Mouse (Mus musculus) layer of hippocampus, adult 9-10 months (tissue): Measurements from ENCODE around the gene Chchd5.

ENCODE experiments used
- DNase-seq: peaks from one replicate; pipeline ENCODE4 v3.0.0; 2022; ENCODE audit warnings: low spot score

Chchd5 gene

GRCm38 (mm10) chr2:129129412-129129929 is at the start of gene Chchd5:
Gene Chchd5, plus strand, starts transcription at chr2:129129700.
- peak; percentile 93 for DNase-seq

GRCm38 (mm10) chr2:129081097-129081496 is 48.4 kb upstream of the Chchd5 start:
- no peak for DNase-seq

- DNase-seq, result no peak
These were observed 46.0 kb upstream of the Chchd5 start for GRCm38 (mm10) chr2:129083514-129083913.

- no peak for DNase-seq
These were observed 44.5 kb upstream of the Chchd5 start for GRCm38 (mm10) chr2:129084959-129085358.

GRCm38 (mm10) chr2:129087520-129087919 is 42.0 kb upstream of the Chchd5 start:
- no peak for DNase-seq

- no peak for DNase-seq
These were observed 39.1 kb upstream of the Chchd5 start for GRCm38 (mm10) chr2:129090370-129090769.

- DNase-seq, result no peak
These were observed 36.7 kb upstream of the Chchd5 start for GRCm38 (mm10) chr2:129092810-129093209.

- DNase-seq, result no peak
These were observed 35.4 kb upstream of the Chchd5 start for GRCm38 (mm10) chr2:129093926-129094724.

GRCm38 (mm10) chr2:129100784-129101310 is 28.7 kb upstream of the Chchd5 start, which contains the start of gene Polr1b:
Gene Polr1b, plus strand, starts transcription at chr2:129100995.
- DNase-seq, result peak; percentile 88

GRCm38 (mm10) chr2:129112924-129113323 is 16.6 kb upstream of the Chchd5 start:
- DNase-seq, result peak; percentile 56

GRCm38 (mm10) chr2:129115706-129116367 is 13.7 kb upstream of the Chchd5 start:
- no peak for DNase-seq

GRCm38 (mm10) chr2:129116368-129116739 is 13.1 kb upstream of the Chchd5 start:
- DNase-seq, result no peak

- DNase-seq, result no peak
These were observed 11.4 kb upstream of the Chchd5 start for GRCm38 (mm10) chr2:129118061-129118460.

GRCm38 (mm10) chr2:129121986-129122385 is 7.5 kb upstream of the Chchd5 start:
- DNase-seq, result no peak

GRCm38 (mm10) chr2:129129987-129130545 is 566 bp downstream of the Chchd5 start:
- DNase-seq, result no peak

- no peak for DNase-seq
These were observed 1.3 kb downstream of the Chchd5 start for GRCm38 (mm10) chr2:129130776-129131175.

GRCm38 (mm10) chr2:129132231-129132630 is 2.7 kb downstream of the Chchd5 start:
- no peak for DNase-seq

GRCm38 (mm10) chr2:129133006-129133805 is 3.7 kb downstream of the Chchd5 start:
- DNase-seq, result peak; percentile 37

GRCm38 (mm10) chr2:129139906-129140305 is 10.4 kb downstream of the Chchd5 start:
- peak; percentile 60 for DNase-seq

- DNase-seq, result no peak
These were observed 19.3 kb downstream of the Chchd5 start for GRCm38 (mm10) chr2:129148836-129149235.

GRCm38 (mm10) chr2:129150386-129150785 is 20.9 kb downstream of the Chchd5 start:
- DNase-seq, result no peak

- DNase-seq, result no peak
These were observed 21.6 kb downstream of the Chchd5 start for GRCm38 (mm10) chr2:129151111-129151510.
